Mouse (Mus musculus): ENCODE data around the gene Ifnar2. TPM values are rescaled to one million over a fixed set of nuclear protein-coding genes. Genes with fewer than 3 reads are reported as not detected.

The Ifnar2 gene
- total and polyA plus RNA-seq, 3 experiments: 33.1 to 34.9 (median 34.5) TPM

GRCm38 (mm10) chr16:91337480-91337879 is 35.1 kb upstream of the Ifnar2 start:
- TF ChIP-seq IRF4 (IDR thresholded peaks at IDR 0.05; ENCODE audit: low read depth, low read length): no peak
- TF ChIP-seq GABPA (IDR thresholded peaks at IDR 0.05; ENCODE audit: insufficient replicate concordance, low read depth, low read length): no peak
- TF ChIP-seq POLR2A (IDR thresholded peaks at IDR 0.05; ENCODE audit: low read depth, low read length): no peak
- no peak for TF ChIP-seq MAX (IDR thresholded peaks at IDR 0.05; ENCODE audit: low read length)
- no peak for TF ChIP-seq SIN3A (IDR thresholded peaks at IDR 0.05; ENCODE audit: low read length)
- TF ChIP-seq USF1 (IDR thresholded peaks at IDR 0.05; ENCODE audit: low read depth, low read length): no peak
- no peak for TF ChIP-seq HCFC1 (IDR thresholded peaks at IDR 0.05; ENCODE audit: low read depth, low read length)
- TF ChIP-seq MAZ (IDR thresholded peaks at IDR 0.05; ENCODE audit: low read depth, low read length): no peak
- TF ChIP-seq ZMIZ1 (IDR thresholded peaks at IDR 0.05; ENCODE audit: low read depth, low read length): no peak
- no peak for TF ChIP-seq MAFK (IDR thresholded peaks at IDR 0.05; ENCODE audit: insufficient replicate concordance, low read length)
- TF ChIP-seq UBTF (IDR thresholded peaks at IDR 0.05; ENCODE audit: low read depth, low read length): no peak
- TF ChIP-seq JUN (IDR thresholded peaks at IDR 0.05; ENCODE audit: insufficient read depth, low read depth, low read length): no peak
- TF ChIP-seq NELFE (IDR thresholded peaks at IDR 0.05; ENCODE audit: low read depth, low read length): no peak
- Histone ChIP-seq H3K4me2 (ENCODE audit: insufficient read depth, low read depth, poor library complexity, severe bottlenecking) (no peak overlapping the region), H3K9ac (ENCODE audit: insufficient read depth, low read depth) (no peak overlapping the region), H3K9me3 (replicated peaks; ENCODE audit: low read length) (peaks cover 8% of the 10 kb centered on the region), H3K79me2 (replicated peaks; ENCODE audit: control insufficient read depth, extremely low read depth, insufficient read depth, poor library complexity, severe bottlenecking) (no peaks in the 10 kb centered on the region), H3K27ac (ENCODE audit: insufficient read depth, low read depth) (no peak overlapping the region), H3K4me1 (ENCODE audit: control insufficient read depth in 1 of 2, insufficient read depth in 2 of 2) (no peaks in the 10 kb centered on the region), H3K4me3 (replicated peaks in 1 of 3; ENCODE audit: low read depth in 2 of 3, low read length in 2 of 3, poor library complexity in 1 of 3) (no peak overlapping the region), H3K36me3 (replicated peaks in 1 of 2; ENCODE audit: control insufficient read depth in 1 of 2, insufficient read depth in 1 of 2, low read length in 1 of 2) (no peaks in the 10 kb centered on the region), H3K27me3 (replicated peaks) (peaks cover 68% of the 10 kb centered on the region)
- dilution Hi-C loops (cut with MboI; ENCODE audit: extremely low pct_ligation_motif_present, extremely low pct_unique_long_range_greater_than_20kb, low sequenced_read_pairs): no loop called here
- in situ Hi-C loops (cut with MboI; ENCODE audit: low pct_ligation_motif_present, low pct_unique_long_range_greater_than_20kb, low sequenced_read_pairs): no loop called here
- DNase-seq (ENCODE audit: extremely low read depth): no peak

- H3K27ac ChIP-seq (ENCODE audit: insufficient read depth, low read depth): no peak overlapping the region
- TF ChIP-seq GABPA (IDR thresholded peaks at IDR 0.05; ENCODE audit: insufficient replicate concordance, low read depth, low read length): no peak
- no peak for TF ChIP-seq ZMIZ1 (IDR thresholded peaks at IDR 0.05; ENCODE audit: low read depth, low read length)
- TF ChIP-seq ELF1 (IDR thresholded peaks at IDR 0.05; ENCODE audit: low read depth, low read length): no peak
- TF ChIP-seq MAFK (IDR thresholded peaks at IDR 0.05; ENCODE audit: insufficient replicate concordance, low read length): no peak
- TF ChIP-seq MAX (IDR thresholded peaks at IDR 0.05; ENCODE audit: low read length): no peak
- no peak for TF ChIP-seq TCF12 (IDR thresholded peaks at IDR 0.05; ENCODE audit: low read depth, low read length)
- no peak for TF ChIP-seq ZC3H11A (IDR thresholded peaks at IDR 0.05; ENCODE audit: low read depth, low read length)
- no peak for TF ChIP-seq USF1 (IDR thresholded peaks at IDR 0.05; ENCODE audit: low read depth, low read length)
- DNase-seq (ENCODE audit: extremely low read depth): no peak
- H3K36me3 ChIP-seq (replicated peaks in 1 of 2; ENCODE audit: control insufficient read depth in 1 of 2, insufficient read depth in 1 of 2, low read length in 1 of 2): no peaks in the 10 kb centered on the region
- H3K4me3 ChIP-seq (replicated peaks in 1 of 3; ENCODE audit: low read depth in 2 of 3, low read length in 2 of 3, poor library complexity in 1 of 3): no peak overlapping the region
- no peaks in the 10 kb centered on the region for H3K79me2 ChIP-seq (replicated peaks; ENCODE audit: control insufficient read depth, extremely low read depth, insufficient read depth, poor library complexity, severe bottlenecking)
- no peaks in the 10 kb centered on the region for H3K9me3 ChIP-seq (replicated peaks; ENCODE audit: low read length)
- no peak overlapping the region for H3K4me2 ChIP-seq (ENCODE audit: insufficient read depth, low read depth, poor library complexity, severe bottlenecking)
- in situ Hi-C loops (cut with MboI; ENCODE audit: low pct_ligation_motif_present, low pct_unique_long_range_greater_than_20kb, low sequenced_read_pairs) (no loop called here), dilution Hi-C loops (cut with MboI; ENCODE audit: extremely low pct_ligation_motif_present, extremely low pct_unique_long_range_greater_than_20kb, low sequenced_read_pairs) (no loop called here)
- no peak overlapping the region for H3K9ac ChIP-seq (ENCODE audit: insufficient read depth, low read depth)
- H3K27me3 ChIP-seq (replicated peaks): peaks cover 65% of the 10 kb centered on the region
- H3K4me1 ChIP-seq (ENCODE audit: control insufficient read depth in 1 of 2, insufficient read depth in 2 of 2): peaks cover 19 to 22% of the 10 kb centered on the region in 2 experiments
Observed at GRCm38 (mm10) chr16:91346491-91346890, 26.1 kb upstream of the Ifnar2 start.
